Mouse (Mus musculus) midbrain, embryonic 15.5 days (tissue): ENCODE data around the gene Wdfy4. TPM values are rescaled to one million over a fixed set of nuclear protein-coding genes. Genes with fewer than 3 reads are reported as not detected.

Experiments used
- ATAC-seq: fragments of 200-750 bp; cut with Nextera tagmentation; replicated peaks from 2 replicates; pipeline ENCODE4 v1.8.0; 2017; ENCODE audit warnings: moderate TSS enrichment
- H3K27ac ChIP-seq: fragments of 300-500 bp; sonication (generic); 2 replicates; pipeline ENCODE4 v1.5.1; 2015; ENCODE audit warnings: mild to moderate bottlenecking, inconsistent platforms
- H3K27me3 ChIP-seq: fragments of 300-500 bp; sonication (generic); replicated peaks from 2 replicates; pipeline ENCODE4 v1.6.1; 2015; ENCODE audit warnings: inconsistent platforms
- H3K36me3 ChIP-seq: fragments of 300-500 bp; sonication (generic); replicated peaks from 2 replicates; pipeline ENCODE4 v1.6.1; 2015; ENCODE audit warnings: inconsistent platforms
- H3K4me1 ChIP-seq: fragments of 300-500 bp; sonication (generic); 2 replicates; pipeline ENCODE4 v1.6.1; 2015; ENCODE audit warnings: inconsistent platforms
- H3K4me2 ChIP-seq: fragments of 300-500 bp; sonication (generic); 2 replicates; pipeline ENCODE4 v1.6.1; 2015; ENCODE audit warnings: inconsistent platforms, mild to moderate bottlenecking, moderate library complexity
- H3K4me3 ChIP-seq: fragments of 300-500 bp; sonication (generic); 2 replicates; pipeline ENCODE4 v1.5.1; 2015; ENCODE audit warnings: mild to moderate bottlenecking, inconsistent platforms
- H3K9ac ChIP-seq: fragments of 300-500 bp; sonication (generic); 2 replicates; pipeline ENCODE4 v1.6.1; 2015; ENCODE audit warnings: mild to moderate bottlenecking, inconsistent platforms
- H3K9me3 ChIP-seq: fragments of 300-500 bp; sonication (generic); 2 replicates; pipeline ENCODE4 v1.6.1; 2016; ENCODE audit warnings: inconsistent platforms
- WGBS: fragments of 180-500 bp; shearing (Covaris S2); methylation state at CpG from one replicate; pipeline ENCODE4 v1.1.7; 2015; ENCODE audit warnings: mixed read lengths; 5-methylcytosine and 5-hydroxymethylcytosine counted together
- polyA plus RNA-seq: library from polyadenylated mRNA; unstranded; fragments of >200 nt; fragmentation: Nextera tagmentation; extraction: Ambion mirVana; gene quantifications from 2 replicates; pipeline ENCODE4 v1.2.1, GENCODE M21; 2015

Wdfy4 gene
- polyA plus RNA-seq = 0.17 and 0.30 TPM in 2 replicates

- Histone ChIP-seq H3K9me3 (no peaks in the 10 kb centered on the region), H3K27ac (no peak within 1 kb of the TSS), H3K4me2 (no peak within 1 kb of the TSS), H3K27me3 (no peaks in the 10 kb centered on the region), H3K36me3 (no peaks in the 10 kb centered on the region), H3K4me3 (no peak within 1 kb of the TSS), H3K9ac (no peak within 1 kb of the TSS), H3K4me1 (no peaks in the 10 kb centered on the region)
- WGBS = 89% methylated on average over 11 of the region's 11 CpGs
- ATAC-seq = no peak
Measured at GRCm38 (mm10) chr14:33185068-33185800, at the start of gene Wdfy4. Gene Wdfy4 (minus strand): TSS chr14:33185508.

DNA sequence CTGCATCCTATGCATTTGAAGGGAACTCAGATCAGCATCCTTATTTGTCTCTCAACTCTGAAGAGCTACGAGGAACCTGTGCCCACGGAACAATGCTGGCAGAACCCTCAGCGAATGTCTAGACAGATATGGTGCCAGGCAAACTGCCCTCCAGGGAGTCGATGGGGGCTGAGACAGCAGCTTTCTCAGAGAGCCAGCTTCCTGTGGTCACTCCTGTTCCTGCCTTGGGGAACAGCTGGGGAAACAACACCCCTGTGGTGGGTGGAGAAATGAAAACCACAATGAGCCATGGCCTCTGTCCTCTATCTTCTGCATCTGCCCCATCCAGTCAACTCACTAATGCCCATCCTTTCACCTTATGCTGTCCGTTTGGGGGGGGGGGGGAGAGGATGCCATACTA is 46.7 kb upstream of the Wdfy4 start:
- WGBS = 72% methylated on average over 5 of the region's 5 CpGs
- Histone ChIP-seq H3K4me1 (no peaks in the 10 kb centered on the region), H3K9ac (no peak overlapping the region)

DNA sequence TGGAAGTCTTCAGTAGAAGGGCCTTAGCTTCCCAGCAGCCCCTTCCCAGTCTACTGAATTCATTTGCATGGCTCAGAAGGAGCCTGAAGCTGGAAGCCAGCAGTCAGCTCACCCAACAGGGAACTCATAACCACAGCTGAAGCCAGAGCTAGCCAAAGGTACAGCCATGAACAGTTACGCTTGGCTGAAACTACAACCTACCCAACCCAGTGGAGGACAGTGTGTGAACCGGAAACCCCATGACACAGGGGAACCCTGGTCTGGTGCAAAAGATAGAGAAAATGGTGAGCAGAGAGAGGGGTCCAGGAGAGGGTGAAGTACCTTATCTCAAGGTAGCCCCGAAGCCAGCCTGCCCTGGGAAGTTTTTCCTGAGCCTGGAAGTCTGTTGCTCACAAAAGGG is 46.0 kb upstream of the Wdfy4 start:
- no peak for ATAC-seq
- 88% methylated on average over 3 of the region's 3 CpGs for WGBS
- H3K9me3 ChIP-seq = no peaks in the 10 kb centered on the region
- no peaks in the 10 kb centered on the region for H3K4me1 ChIP-seq
- H3K27me3 ChIP-seq = no peaks in the 10 kb centered on the region
- H3K36me3 ChIP-seq = no peaks in the 10 kb centered on the region
- no peak overlapping the region for H3K27ac ChIP-seq
- H3K9ac ChIP-seq = no peak overlapping the region
- no peak overlapping the region for H3K4me2 ChIP-seq
- H3K4me3 ChIP-seq = no peak overlapping the region

More for the DNA sequence above, 46.7 kb upstream of the Wdfy4 start:
- H3K27ac ChIP-seq = no peak overlapping the region
- no peak overlapping the region for H3K4me3 ChIP-seq
- no peak overlapping the region for H3K4me2 ChIP-seq
- no peaks in the 10 kb centered on the region for H3K36me3 ChIP-seq
- no peaks in the 10 kb centered on the region for H3K27me3 ChIP-seq
- no peaks in the 10 kb centered on the region for H3K9me3 ChIP-seq
- no peak for ATAC-seq

- no peak overlapping the region for H3K4me3 ChIP-seq
- no peaks in the 10 kb centered on the region for H3K4me1 ChIP-seq
- no peaks in the 10 kb centered on the region for H3K27me3 ChIP-seq
- no peak for ATAC-seq
- 96% methylated on average over 4 of the region's 4 CpGs for WGBS
- no peak overlapping the region for H3K4me2 ChIP-seq
- H3K36me3 ChIP-seq = no peaks in the 10 kb centered on the region
- no peak overlapping the region for H3K9ac ChIP-seq
- H3K27ac ChIP-seq = no peak overlapping the region
- no peaks in the 10 kb centered on the region for H3K9me3 ChIP-seq
Measured at GRCm38 (mm10) chr14:33230672-33231071, 45.4 kb upstream of the Wdfy4 start.

DNA sequence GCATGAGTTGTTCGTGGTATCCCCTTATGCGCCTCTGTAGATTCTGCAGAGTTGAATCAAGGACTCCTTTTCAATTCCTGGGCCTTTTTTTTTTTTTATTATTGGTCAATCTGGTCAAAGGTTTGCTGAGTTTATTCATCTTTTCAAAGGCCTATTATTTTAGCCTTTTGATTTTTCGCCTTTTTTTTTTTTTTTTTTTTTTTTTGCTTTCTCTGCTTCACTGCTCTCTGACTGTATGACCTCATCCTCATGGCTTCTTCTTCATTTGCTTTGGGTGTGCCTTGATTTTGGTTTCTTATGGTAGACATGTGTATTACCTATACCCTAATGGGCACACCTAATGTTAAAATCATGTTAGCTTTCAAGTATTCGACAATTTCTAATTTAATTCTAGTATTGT is 39.9 kb upstream of the Wdfy4 start:
- no peak overlapping the region for H3K9ac ChIP-seq
- no peak overlapping the region for H3K27ac ChIP-seq
- no peak overlapping the region for H3K4me2 ChIP-seq
- H3K4me1 ChIP-seq = no peaks in the 10 kb centered on the region
- H3K9me3 ChIP-seq = no peaks in the 10 kb centered on the region
- H3K27me3 ChIP-seq = no peaks in the 10 kb centered on the region
- ATAC-seq = no peak
- WGBS = 94% methylated on average over 4 of the region's 4 CpGs
- H3K36me3 ChIP-seq = no peaks in the 10 kb centered on the region
- no peak overlapping the region for H3K4me3 ChIP-seq

DNA sequence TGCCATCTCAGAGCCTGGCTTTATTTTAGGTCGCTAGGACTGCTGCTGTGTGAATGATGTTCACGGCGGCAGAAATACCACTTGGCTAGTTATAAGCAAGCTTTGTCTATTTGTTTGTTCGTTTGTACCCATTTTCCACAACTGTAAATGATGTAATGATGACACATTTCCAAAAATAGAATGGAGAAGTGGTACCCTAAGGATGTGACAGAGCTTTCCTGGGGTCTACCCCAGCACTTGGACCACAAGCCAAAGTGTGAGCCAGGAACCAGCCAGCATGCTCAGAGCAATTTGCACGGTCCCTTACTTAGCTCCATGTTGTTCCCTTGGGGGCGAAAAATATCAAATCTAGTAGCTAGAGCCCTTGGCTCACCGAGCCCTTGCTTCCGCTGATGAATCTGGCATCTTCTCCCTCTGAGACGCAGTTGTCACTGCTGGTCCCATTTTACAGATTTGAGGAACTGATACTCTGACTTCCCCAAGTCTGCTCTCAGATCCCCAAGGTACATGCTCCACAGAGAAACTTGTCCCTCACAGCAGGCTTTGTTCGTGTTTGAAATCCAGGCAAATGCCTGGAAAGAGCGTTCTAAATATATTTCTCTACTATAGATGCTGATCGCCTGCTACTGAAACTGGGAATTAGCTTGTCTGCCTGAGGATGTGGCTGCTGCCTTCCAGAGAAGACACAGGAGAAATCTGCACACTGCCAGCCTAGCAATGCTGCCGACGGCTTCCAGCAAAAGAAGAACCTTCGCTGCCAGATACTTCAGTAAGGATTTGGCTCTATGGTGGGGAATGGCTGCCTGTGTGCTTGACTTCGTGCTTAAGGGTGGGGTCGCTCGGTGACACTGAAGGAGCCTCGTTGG is 31.3 kb upstream of the Wdfy4 start:
- peaks cover 6% of the 10 kb centered on the region; the same call in 1 of the 2 replicates for H3K27me3 ChIP-seq
- no peak overlapping the region for H3K27ac ChIP-seq
- H3K4me2 ChIP-seq = no peak overlapping the region
- no peaks in the 10 kb centered on the region for H3K36me3 ChIP-seq
- 82% methylated on average over 19 of the region's 19 CpGs for WGBS
- H3K4me3 ChIP-seq = no peak overlapping the region
- H3K4me1 ChIP-seq = peaks cover 7% of the 10 kb centered on the region
- H3K9me3 ChIP-seq = no peaks in the 10 kb centered on the region
- no peak overlapping the region for H3K9ac ChIP-seq
- no peak for ATAC-seq

- ATAC-seq = no peak
- WGBS = 73% methylated on average over 1 of the region's 1 CpGs
- Histone ChIP-seq H3K9ac (no peak overlapping the region), H3K4me2 (no peak overlapping the region), H3K36me3 (no peaks in the 10 kb centered on the region), H3K4me3 (no peak overlapping the region), H3K4me1 (peaks cover 7% of the 10 kb centered on the region), H3K9me3 (no peaks in the 10 kb centered on the region), H3K27me3 (peaks cover 6% of the 10 kb centered on the region; the same call in 1 of the 2 replicates), H3K27ac (no peak overlapping the region)
Measured at GRCm38 (mm10) chr14:33215163-33215562, 29.9 kb upstream of the Wdfy4 start.

DNA sequence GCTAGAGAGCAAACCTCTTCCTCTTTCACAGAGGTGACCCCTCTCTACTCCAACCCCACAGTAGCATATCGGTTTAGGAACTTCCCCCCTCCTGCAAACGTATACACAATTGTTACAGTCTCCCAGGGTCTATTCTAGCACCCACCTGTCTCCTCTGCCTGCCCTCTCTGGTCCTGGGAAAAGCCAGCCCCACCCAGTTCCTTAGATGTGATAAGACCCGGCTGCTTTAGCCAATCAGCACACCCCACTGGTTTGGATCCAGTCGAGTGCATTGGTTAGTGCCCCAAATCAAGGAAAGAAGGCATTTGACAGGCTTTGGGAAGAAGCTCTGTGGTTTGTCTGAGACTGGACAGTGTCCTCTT is 29.4 kb upstream of the Wdfy4 start:
- no peak overlapping the region for H3K4me3 ChIP-seq
- no peak overlapping the region for H3K27ac ChIP-seq
- no peaks in the 10 kb centered on the region for H3K36me3 ChIP-seq
- WGBS = 32% methylated on average over 4 of the region's 4 CpGs
- H3K9ac ChIP-seq = no peak overlapping the region
- peak; percentile 13; the same call in 1 of the 2 replicates for ATAC-seq
- H3K27me3 ChIP-seq = peaks cover 6% of the 10 kb centered on the region; the same call in 1 of the 2 replicates
- peaks cover 7% of the 10 kb centered on the region for H3K4me1 ChIP-seq
- H3K9me3 ChIP-seq = no peaks in the 10 kb centered on the region
- no peak overlapping the region for H3K4me2 ChIP-seq

GRCm38 (mm10) chr14:33213823-33214766 is 28.8 kb upstream of the Wdfy4 start, which contains the start of gene Arhgap22:
Gene Arhgap22 (plus strand): TSS chr14:33214026.
- H3K9ac ChIP-seq = peak within 1 kb of the TSS; percentile 36; the same call in 1 of the 2 replicates
- no peaks in the 10 kb centered on the region for H3K36me3 ChIP-seq
- 20% methylated on average over 28 of the region's 28 CpGs for WGBS
- peaks cover 6% of the 10 kb centered on the region; the same call in 1 of the 2 replicates for H3K27me3 ChIP-seq
- H3K4me2 ChIP-seq = peak within 1 kb of the TSS; percentile 50
- peaks cover 7% of the 10 kb centered on the region for H3K4me1 ChIP-seq
- H3K9me3 ChIP-seq = no peaks in the 10 kb centered on the region
- peak; percentile 93 for ATAC-seq
- H3K4me3 ChIP-seq = peak within 1 kb of the TSS; percentile 17
- no peak within 1 kb of the TSS for H3K27ac ChIP-seq

DNA sequence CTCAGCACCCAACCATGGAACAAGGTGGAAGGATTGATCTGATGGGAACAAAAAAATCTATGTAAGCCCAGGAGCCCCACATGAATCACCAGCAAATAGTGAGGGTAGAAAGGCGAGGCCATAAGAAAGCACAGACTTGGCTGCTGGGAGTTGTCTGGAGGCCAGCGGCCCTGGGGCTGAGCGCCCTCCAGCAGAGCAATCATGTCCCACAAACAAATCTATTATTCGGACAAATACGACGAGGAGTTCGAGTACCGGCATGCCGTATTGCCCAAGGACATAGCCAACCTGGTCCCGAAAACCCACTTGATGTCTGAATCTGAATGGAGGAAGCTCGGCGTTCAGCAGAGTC is 27.6 kb upstream of the Wdfy4 start:
- Histone ChIP-seq H3K9me3 (no peaks in the 10 kb centered on the region), H3K4me2 (no peak overlapping the region), H3K4me3 (no peak overlapping the region), H3K27me3 (peaks cover 6% of the 10 kb centered on the region; the same call in 1 of the 2 replicates), H3K27ac (no peak overlapping the region), H3K4me1 (peaks cover 7% of the 10 kb centered on the region), H3K9ac (no peak overlapping the region), H3K36me3 (no peaks in the 10 kb centered on the region)
- 89% methylated on average over 12 of the region's 12 CpGs for WGBS
- ATAC-seq = no peak

GRCm38 (mm10) chr14:33212271-33212957 is 27.1 kb upstream of the Wdfy4 start:
- ATAC-seq = no peak
- no peak overlapping the region for H3K4me3 ChIP-seq
- no peak overlapping the region for H3K9ac ChIP-seq
- WGBS = 59% methylated on average over 5 of the region's 5 CpGs
- H3K9me3 ChIP-seq = no peaks in the 10 kb centered on the region
- H3K36me3 ChIP-seq = no peaks in the 10 kb centered on the region
- H3K27me3 ChIP-seq = peaks cover 6% of the 10 kb centered on the region; the same call in 1 of the 2 replicates
- no peak overlapping the region for H3K4me2 ChIP-seq
- peaks cover 7% of the 10 kb centered on the region for H3K4me1 ChIP-seq
- no peak overlapping the region for H3K27ac ChIP-seq
